Mouse (Mus musculus): ENCODE measurements at regions not wholly inside any gene's neighbourhood (a gene's known extent, or its start where the extent isn't known, plus 50 kb on each side); places are given as distances from the start of the nearest gene placed in this dataset.

- Histone ChIP-seq H3K36me3 (ENCODE audit: insufficient read depth, low read length) (no peaks in the 10 kb centered on the region), H3K27me3 (ENCODE audit: insufficient read depth, low read length) (no peaks in the 10 kb centered on the region), H3K4me2 (ENCODE audit: low read depth, low read length, poor library complexity, severe bottlenecking) (no peak overlapping the region), H3K9me3 (ENCODE audit: low read length) (no peaks in the 10 kb centered on the region), H3K4me1 (ENCODE audit: insufficient read depth, low read length) (no peaks in the 10 kb centered on the region), H3K9ac (replicated peaks; ENCODE audit: low read length, poor library complexity, severe bottlenecking) (no peak overlapping the region), H3K4me3 (ENCODE audit: low read depth, low read length) (no peak overlapping the region), H3K27ac (ENCODE audit: low read depth, low read length) (no peak overlapping the region)
- no peak for DNase-seq (ENCODE audit: low spot score)
- 42% methylated on average over 1 of the region's 1 CpGs for WGBS
- ATAC-seq (ENCODE audit: low FRiP score): no peak
- no peak for TF ChIP-seq CTCF (IDR thresholded peaks at IDR 0.05)
These were observed 132.9 kb upstream of the Mafb start for GRCm38 (mm10) chr2:160499726-160500125.

DNA sequence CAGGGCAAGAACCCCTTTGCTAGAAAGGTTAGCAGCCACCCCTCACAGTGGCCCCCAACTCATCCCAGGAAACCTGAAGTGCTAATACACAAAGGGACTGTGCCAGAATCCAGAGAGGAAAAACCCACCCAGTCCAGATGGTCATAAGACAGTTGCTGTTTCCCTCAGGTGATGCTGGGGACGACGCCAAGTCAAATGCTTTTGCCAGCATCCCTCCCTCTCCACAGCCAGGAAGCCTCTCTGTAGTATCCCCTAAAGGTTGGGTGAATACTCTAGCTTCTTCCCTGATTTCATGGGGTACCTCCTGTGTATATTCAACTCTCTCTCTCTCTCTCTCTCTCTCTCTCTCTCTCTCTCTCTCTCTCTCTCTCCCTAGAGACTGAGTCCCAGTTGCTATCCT lies 136.0 kb upstream of the Mafb start:
- Histone ChIP-seq H3K27me3 (ENCODE audit: insufficient read depth, low read length) (no peaks in the 10 kb centered on the region), H3K36me3 (ENCODE audit: insufficient read depth, low read length) (no peaks in the 10 kb centered on the region), H3K27ac (ENCODE audit: low read depth, low read length) (no peak overlapping the region), H3K4me1 (ENCODE audit: insufficient read depth, low read length) (no peaks in the 10 kb centered on the region), H3K9me3 (ENCODE audit: low read length) (no peaks in the 10 kb centered on the region), H3K9ac (replicated peaks; ENCODE audit: low read length, poor library complexity, severe bottlenecking) (no peak overlapping the region), H3K4me2 (ENCODE audit: low read depth, low read length, poor library complexity, severe bottlenecking) (no peak overlapping the region), H3K4me3 (ENCODE audit: low read depth, low read length) (no peak overlapping the region)
- TF ChIP-seq CTCF (IDR thresholded peaks at IDR 0.05): no peak
- DNase-seq (ENCODE audit: low spot score): no peak
- 84% methylated on average over 2 of the region's 2 CpGs for WGBS
- no peak for ATAC-seq (ENCODE audit: low FRiP score)

GRCm38 (mm10) chr2:160503597-160504393 lies 136.9 kb upstream of the Mafb start:
- Histone ChIP-seq H3K4me3 (ENCODE audit: low read depth, low read length) (no peak overlapping the region), H3K36me3 (ENCODE audit: insufficient read depth, low read length) (no peaks in the 10 kb centered on the region), H3K4me2 (ENCODE audit: low read depth, low read length, poor library complexity, severe bottlenecking) (no peak overlapping the region), H3K9me3 (ENCODE audit: low read length) (no peaks in the 10 kb centered on the region), H3K27me3 (ENCODE audit: insufficient read depth, low read length) (no peaks in the 10 kb centered on the region), H3K4me1 (ENCODE audit: insufficient read depth, low read length) (no peaks in the 10 kb centered on the region), H3K9ac (replicated peaks; ENCODE audit: low read length, poor library complexity, severe bottlenecking) (no peak overlapping the region), H3K27ac (ENCODE audit: low read depth, low read length) (no peak overlapping the region)
- peak; percentile 32 for DNase-seq (ENCODE audit: low spot score)
- no peak for TF ChIP-seq CTCF (IDR thresholded peaks at IDR 0.05)
- ATAC-seq (ENCODE audit: low FRiP score): no peak; the same call in 1 of the 2 replicates
- WGBS: 46% methylated on average over 16 of the region's 16 CpGs

DNA sequence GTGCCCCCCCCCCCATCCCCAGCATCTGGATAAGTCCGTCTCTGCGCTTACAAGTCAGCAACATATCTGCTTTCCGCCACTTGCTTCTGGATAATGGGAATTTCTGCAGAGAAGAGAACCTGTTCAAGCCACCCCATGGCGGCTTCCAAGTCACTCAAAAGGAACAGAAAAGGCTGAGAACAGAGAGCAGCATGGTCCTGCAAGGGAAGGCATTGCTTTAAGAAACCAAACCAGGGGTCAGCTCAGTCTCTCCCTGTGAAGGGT lies 137.5 kb upstream of the Mafb start:
- H3K9me3 ChIP-seq (ENCODE audit: low read length): no peaks in the 10 kb centered on the region
- H3K27me3 ChIP-seq (ENCODE audit: insufficient read depth, low read length): no peaks in the 10 kb centered on the region
- no peak overlapping the region for H3K4me3 ChIP-seq (ENCODE audit: low read depth, low read length)
- no peaks in the 10 kb centered on the region for H3K4me1 ChIP-seq (ENCODE audit: insufficient read depth, low read length)
- WGBS: 74% methylated on average over 4 of the region's 4 CpGs
- no peaks in the 10 kb centered on the region for H3K36me3 ChIP-seq (ENCODE audit: insufficient read depth, low read length)
- no peak overlapping the region for H3K27ac ChIP-seq (ENCODE audit: low read depth, low read length)
- no peak for TF ChIP-seq CTCF (IDR thresholded peaks at IDR 0.05)
- no peak for DNase-seq (ENCODE audit: low spot score)
- H3K4me2 ChIP-seq (ENCODE audit: low read depth, low read length, poor library complexity, severe bottlenecking): no peak overlapping the region
- no peak overlapping the region for H3K9ac ChIP-seq (replicated peaks; ENCODE audit: low read length, poor library complexity, severe bottlenecking)
- no peak for ATAC-seq (ENCODE audit: low FRiP score)

DNA sequence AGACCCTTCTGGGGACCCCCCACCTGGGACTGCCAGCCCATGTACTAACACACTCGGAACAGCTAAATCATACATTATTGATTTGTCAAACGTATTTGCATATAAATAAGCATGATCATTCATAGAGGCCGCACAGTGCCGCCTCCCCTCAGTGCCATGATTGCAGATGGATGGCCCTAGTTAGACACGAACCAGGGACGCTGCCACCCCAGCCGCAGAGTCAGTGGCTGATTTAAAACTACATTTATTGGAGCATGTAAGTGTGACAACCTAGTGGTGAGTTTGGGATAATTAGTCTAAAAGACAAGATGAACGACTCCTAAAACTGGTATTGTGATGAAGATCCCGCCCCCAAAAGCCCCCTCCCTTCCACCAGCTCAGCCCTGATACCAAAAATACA lies 138.3 kb upstream of the Top1 start:
- no peak overlapping the region for H3K9ac ChIP-seq (replicated peaks; ENCODE audit: low read length, poor library complexity, severe bottlenecking)
- no peak for ATAC-seq (ENCODE audit: low FRiP score)
- no peaks in the 10 kb centered on the region for H3K4me1 ChIP-seq (ENCODE audit: insufficient read depth, low read length)
- H3K27ac ChIP-seq (ENCODE audit: low read depth, low read length): no peak overlapping the region
- no peak for DNase-seq (ENCODE audit: low spot score)
- no peaks in the 10 kb centered on the region for H3K27me3 ChIP-seq (ENCODE audit: insufficient read depth, low read length)
- no peak overlapping the region for H3K4me3 ChIP-seq (ENCODE audit: low read depth, low read length)
- no peaks in the 10 kb centered on the region for H3K36me3 ChIP-seq (ENCODE audit: insufficient read depth, low read length)
- no peak for TF ChIP-seq CTCF (IDR thresholded peaks at IDR 0.05)
- WGBS: 49% methylated on average over 9 of the region's 9 CpGs
- H3K4me2 ChIP-seq (ENCODE audit: low read depth, low read length, poor library complexity, severe bottlenecking): no peak overlapping the region
- no peaks in the 10 kb centered on the region for H3K9me3 ChIP-seq (ENCODE audit: low read length)

- no peaks in the 10 kb centered on the region for H3K4me1 ChIP-seq (ENCODE audit: insufficient read depth, low read length)
- no peak for TF ChIP-seq CTCF (IDR thresholded peaks at IDR 0.05)
- peak; percentile 69 for DNase-seq (ENCODE audit: low spot score)
- 46% methylated on average over 22 of the region's 22 CpGs for WGBS
- 0 out of 2 replicates have a peak, but pooled peaks have one; percentile 23 for ATAC-seq (ENCODE audit: low FRiP score)
- H3K27ac ChIP-seq (ENCODE audit: low read depth, low read length): no peak overlapping the region
- H3K9me3 ChIP-seq (ENCODE audit: low read length): no peaks in the 10 kb centered on the region
- no peaks in the 10 kb centered on the region for H3K36me3 ChIP-seq (ENCODE audit: insufficient read depth, low read length)
- H3K9ac ChIP-seq (replicated peaks; ENCODE audit: low read length, poor library complexity, severe bottlenecking): no peak overlapping the region
- H3K4me3 ChIP-seq (ENCODE audit: low read depth, low read length): no peak overlapping the region
- no peak overlapping the region for H3K4me2 ChIP-seq (ENCODE audit: low read depth, low read length, poor library complexity, severe bottlenecking)
- no peaks in the 10 kb centered on the region for H3K27me3 ChIP-seq (ENCODE audit: insufficient read depth, low read length)
These were observed 137.7 kb upstream of the Top1 start for GRCm38 (mm10) chr2:160507816-160508564.
